In genomic region chr1:37667386-37667785, GRCm38 (mm10) we compare ENCODE assay signal across 16 mouse cellular contexts. TPM values are rescaled to one million over a fixed set of nuclear protein-coding genes. Genes with fewer than 3 reads are reported as not detected.
"Had no signal": no experiment of that assay in that cellular context is flagged by ENCODE, and none has a peak within 500 bp of the region (broad histone marks: within the 10 kb centered on the region; RNA-seq: fewer than 3 reads in every experiment).

No protein-coding gene starts in this region.

- H3K27me3 ChIP-seq: liver, embryonic 13.5 days; liver, embryonic 15.5 days; midbrain, embryonic 13.5 days; midbrain, embryonic 15.5 days; stomach, embryonic 15.5 days had no signal

- H3K4me2 ChIP-seq: liver, embryonic 11.5 days; liver, embryonic 13.5 days; liver, embryonic 15.5 days; midbrain, embryonic 11.5 days; midbrain, embryonic 13.5 days; midbrain, embryonic 15.5 days; neural tube, embryonic 12.5 days had no signal

- H3K9ac ChIP-seq: liver, embryonic 13.5 days; liver, embryonic 15.5 days; liver, postnatal 0 days; midbrain, embryonic 13.5 days; midbrain, embryonic 15.5 days; neural tube, embryonic 12.5 days; stomach, embryonic 15.5 days had no signal

- ATAC-seq: liver, postnatal 0 days; midbrain, embryonic 13.5 days; midbrain, embryonic 15.5 days had no signal

- H3K36me3 ChIP-seq: liver, embryonic 13.5 days; liver, embryonic 15.5 days; midbrain, embryonic 13.5 days; midbrain, embryonic 15.5 days; neural tube, embryonic 12.5 days; stomach, embryonic 15.5 days had no signal

- H3K4me3 ChIP-seq: liver, embryonic 13.5 days; liver, embryonic 15.5 days; megakaryocyte, embryonic 14.5 days; midbrain, embryonic 13.5 days; midbrain, embryonic 15.5 days; neural tube, embryonic 12.5 days; stomach, embryonic 15.5 days had no signal

- H3K9me3 ChIP-seq: liver, embryonic 13.5 days; liver, embryonic 15.5 days; megakaryocyte, embryonic 14.5 days; midbrain, embryonic 13.5 days; midbrain, embryonic 15.5 days; neural tube, embryonic 12.5 days; stomach, embryonic 15.5 days had no signal

- H3K4me1 ChIP-seq: liver, embryonic 13.5 days; liver, embryonic 15.5 days; midbrain, embryonic 13.5 days; midbrain, embryonic 15.5 days; neural tube, embryonic 12.5 days had no signal

- H3K27ac ChIP-seq: liver, embryonic 13.5 days; liver, embryonic 15.5 days; macrophage; midbrain, embryonic 13.5 days; midbrain, embryonic 15.5 days; neural tube, embryonic 12.5 days; stomach, embryonic 15.5 days had no signal

- DNase-seq: liver, embryonic 13.5 days; liver, postnatal 0 days; right cerebral cortex, postnatal 14 days; thymus, adult 2 months; thymus, postnatal 25 days; thymus, postnatal 4 days had no signal

RNA-seq across cellular contexts. Expression of gene 2010300C02Rik, which starts 52.5 kb away (rescaled TPM):
- total RNA-seq: monocyte, adult 5-6 weeks had no signal
- polyA plus RNA-seq: macrophage had no signal
